Mouse (Mus musculus) CD4-positive, CD25-positive, alpha-beta regulatory T cell, adult 9 weeks (primary cell): ENCODE measurements around the gene Kdm5d. TPM values are rescaled to one million over a fixed set of nuclear protein-coding genes. Genes with fewer than 3 reads are reported as not detected.

Experiments used
- polyA plus RNA-seq: library from polyadenylated mRNA; unstranded; fragments of 100-300 nt; shearing (Covaris generic); gene quantifications from one replicate; pipeline ENCODE4 v1.2.1, GENCODE M21; 2017

Gene Kdm5d
- 50.2 TPM for polyA plus RNA-seq

DNA sequence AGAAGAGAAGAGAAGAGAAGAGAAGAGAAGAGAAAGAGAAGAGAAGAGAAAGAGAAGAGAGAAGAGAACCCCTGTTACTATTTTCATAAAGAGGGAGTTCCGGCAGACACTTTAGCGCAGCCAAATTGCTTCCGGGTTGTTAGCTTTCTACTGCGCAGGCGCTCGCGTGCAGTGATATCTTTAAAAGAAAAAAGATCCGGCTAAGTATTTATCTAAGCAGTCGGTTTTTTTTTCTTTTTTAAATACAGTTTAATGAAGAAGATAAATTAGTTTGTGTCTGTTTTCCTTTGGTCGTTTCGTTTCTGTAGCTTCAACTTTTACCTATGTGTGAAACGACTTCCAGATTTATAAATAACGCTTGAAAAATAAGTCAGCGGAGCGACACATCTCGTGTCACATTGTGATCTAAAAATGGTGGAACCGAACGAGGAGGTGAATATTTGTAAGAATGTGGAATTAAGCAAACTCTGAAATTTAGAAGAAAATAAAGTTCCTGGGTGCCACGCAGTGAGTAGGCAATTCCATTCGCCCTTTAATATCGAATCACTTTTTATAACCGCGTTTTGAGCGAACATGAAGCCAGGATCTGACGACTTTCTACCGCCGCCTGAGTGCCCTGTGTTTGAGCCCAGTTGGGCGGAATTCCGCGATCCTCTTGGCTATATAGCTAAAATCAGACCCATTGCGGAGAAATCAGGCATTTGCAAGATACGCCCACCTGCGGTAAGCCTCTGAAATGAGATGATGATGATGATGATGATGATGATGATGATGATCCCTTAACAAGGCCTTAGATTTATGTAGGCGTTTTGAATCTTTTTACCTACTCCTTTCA lies at the start of gene Kdm5d:
TSS of gene Kdm5d (plus strand) at position 396 of the 835 bp plus-strand sequence.

Other genes starting within 250 kb of the Kdm5d start
- not detected for gene Zfy1, start 100.4 kb upstream of the Kdm5d start, polyA plus RNA-seq
- not detected for gene Uba1y, start 79.1 kb upstream of the Kdm5d start, polyA plus RNA-seq
- 129 TPM for gene Eif2s3y, start 112.8 kb downstream of the Kdm5d start, polyA plus RNA-seq